Mouse (Mus musculus): ENCODE measurements around the gene Plekha7. TPM values are rescaled to one million over a fixed set of nuclear protein-coding genes. Genes with fewer than 3 reads are reported as not detected.

Plekha7 gene
- polyA plus RNA-seq, 1 experiment: 0.25 TPM

GRCm38 (mm10) chr7:116122981-116123596 is 185.1 kb downstream of the Plekha7 start:
- peaks cover 9% of the 10 kb centered on the region for H3K27me3 ChIP-seq (ENCODE audit: control insufficient read depth, insufficient read depth, insufficient read length)
- H3K36me3 ChIP-seq (ENCODE audit: control insufficient read depth, insufficient read depth): no peaks in the 10 kb centered on the region
- H3K79me2 ChIP-seq (ENCODE audit: control insufficient read depth, insufficient read depth): no peaks in the 10 kb centered on the region
- H3K79me3 ChIP-seq (ENCODE audit: low read depth): no peaks in the 10 kb centered on the region
- no peak overlapping the region for H3ac ChIP-seq (ENCODE audit: control insufficient read depth, insufficient read length, low read depth)
- H3K4me3 ChIP-seq (ENCODE audit: insufficient read depth, poor library complexity, severe bottlenecking): no peak overlapping the region
- TF ChIP-seq FOSL1 (IDR thresholded peaks at IDR 0.05; ENCODE audit: insufficient read depth, low read length, poor library complexity, severe bottlenecking) (no peak), MAX (IDR thresholded peaks at IDR 0.05) (no peak), CTCF (IDR thresholded peaks at IDR 0.05; ENCODE audit: control insufficient read depth, insufficient read depth, insufficient read length) (no peak), USF1 (IDR thresholded peaks at IDR 0.05; ENCODE audit: low read depth) (no peak), CEBPB (IDR thresholded peaks at IDR 0.05; ENCODE audit: low read depth) (no peak), MYOG (IDR thresholded peaks at IDR 0.05; ENCODE audit: control insufficient read depth, extremely low read depth, insufficient read length) (no peak), MYOD1 (IDR thresholded peaks at IDR 0.05; ENCODE audit: control insufficient read depth, insufficient read length, low read depth) (no peak)

GRCm38 (mm10) chr7:116121202-116121601 is 187.0 kb downstream of the Plekha7 start:
- Histone ChIP-seq H3K27me3 (ENCODE audit: control insufficient read depth, insufficient read depth, insufficient read length) (peaks cover 5% of the 10 kb centered on the region), H3K79me2 (ENCODE audit: control insufficient read depth, insufficient read depth) (no peaks in the 10 kb centered on the region), H3K4me3 (ENCODE audit: insufficient read depth, poor library complexity, severe bottlenecking) (no peak overlapping the region), H3ac (ENCODE audit: control insufficient read depth, insufficient read length, low read depth) (no peak overlapping the region), H3K79me3 (ENCODE audit: low read depth) (no peaks in the 10 kb centered on the region), H3K36me3 (ENCODE audit: control insufficient read depth, insufficient read depth) (no peaks in the 10 kb centered on the region)
- TF ChIP-seq MYOG (IDR thresholded peaks at IDR 0.05; ENCODE audit: control insufficient read depth, extremely low read depth, insufficient read length): no peak
- TF ChIP-seq USF1 (IDR thresholded peaks at IDR 0.05; ENCODE audit: low read depth): no peak
- TF ChIP-seq CTCF (IDR thresholded peaks at IDR 0.05; ENCODE audit: control insufficient read depth, insufficient read depth, insufficient read length): no peak
- TF ChIP-seq FOSL1 (IDR thresholded peaks at IDR 0.05; ENCODE audit: insufficient read depth, low read length, poor library complexity, severe bottlenecking): no peak
- TF ChIP-seq MYOD1 (IDR thresholded peaks at IDR 0.05; ENCODE audit: control insufficient read depth, insufficient read length, low read depth): no peak
- TF ChIP-seq MAX (IDR thresholded peaks at IDR 0.05): no peak
- no peak for TF ChIP-seq CEBPB (IDR thresholded peaks at IDR 0.05; ENCODE audit: low read depth)

GRCm38 (mm10) chr7:116120737-116121136 is 187.4 kb downstream of the Plekha7 start:
- Histone ChIP-seq H3K79me2 (ENCODE audit: control insufficient read depth, insufficient read depth) (no peaks in the 10 kb centered on the region), H3ac (ENCODE audit: control insufficient read depth, insufficient read length, low read depth) (no peak overlapping the region), H3K4me3 (ENCODE audit: insufficient read depth, poor library complexity, severe bottlenecking) (no peak overlapping the region), H3K79me3 (ENCODE audit: low read depth) (no peaks in the 10 kb centered on the region), H3K27me3 (ENCODE audit: control insufficient read depth, insufficient read depth, insufficient read length) (peaks cover 5% of the 10 kb centered on the region), H3K36me3 (ENCODE audit: control insufficient read depth, insufficient read depth) (no peaks in the 10 kb centered on the region)
- no peak for TF ChIP-seq CEBPB (IDR thresholded peaks at IDR 0.05; ENCODE audit: low read depth)
- TF ChIP-seq MYOG (IDR thresholded peaks at IDR 0.05; ENCODE audit: control insufficient read depth, extremely low read depth, insufficient read length): no peak
- no peak for TF ChIP-seq MAX (IDR thresholded peaks at IDR 0.05)
- TF ChIP-seq USF1 (IDR thresholded peaks at IDR 0.05; ENCODE audit: low read depth): no peak
- TF ChIP-seq CTCF (IDR thresholded peaks at IDR 0.05; ENCODE audit: control insufficient read depth, insufficient read depth, insufficient read length): no peak
- no peak for TF ChIP-seq MYOD1 (IDR thresholded peaks at IDR 0.05; ENCODE audit: control insufficient read depth, insufficient read length, low read depth)
- no peak for TF ChIP-seq FOSL1 (IDR thresholded peaks at IDR 0.05; ENCODE audit: insufficient read depth, low read length, poor library complexity, severe bottlenecking)

GRCm38 (mm10) chr7:116119306-116119857 is 188.8 kb downstream of the Plekha7 start:
- Histone ChIP-seq H3K4me3 (ENCODE audit: insufficient read depth, poor library complexity, severe bottlenecking) (no peak overlapping the region), H3K27me3 (ENCODE audit: control insufficient read depth, insufficient read depth, insufficient read length) (peaks cover 5% of the 10 kb centered on the region), H3K79me3 (ENCODE audit: low read depth) (no peaks in the 10 kb centered on the region), H3K79me2 (ENCODE audit: control insufficient read depth, insufficient read depth) (no peaks in the 10 kb centered on the region), H3K36me3 (ENCODE audit: control insufficient read depth, insufficient read depth) (no peaks in the 10 kb centered on the region), H3ac (ENCODE audit: control insufficient read depth, insufficient read length, low read depth) (no peak overlapping the region)
- TF ChIP-seq CEBPB (IDR thresholded peaks at IDR 0.05; ENCODE audit: low read depth) (no peak), FOSL1 (IDR thresholded peaks at IDR 0.05; ENCODE audit: insufficient read depth, low read length, poor library complexity, severe bottlenecking) (no peak), MYOD1 (IDR thresholded peaks at IDR 0.05; ENCODE audit: control insufficient read depth, insufficient read length, low read depth) (no peak), CTCF (IDR thresholded peaks at IDR 0.05; ENCODE audit: control insufficient read depth, insufficient read depth, insufficient read length) (no peak), MYOG (IDR thresholded peaks at IDR 0.05; ENCODE audit: control insufficient read depth, extremely low read depth, insufficient read length) (no peak), USF1 (IDR thresholded peaks at IDR 0.05; ENCODE audit: low read depth) (no peak), MAX (IDR thresholded peaks at IDR 0.05) (no peak)

GRCm38 (mm10) chr7:116115991-116116390 is 192.2 kb downstream of the Plekha7 start:
- no peaks in the 10 kb centered on the region for H3K79me3 ChIP-seq (ENCODE audit: low read depth)
- H3K4me3 ChIP-seq (ENCODE audit: insufficient read depth, poor library complexity, severe bottlenecking): no peak overlapping the region
- H3K27me3 ChIP-seq (ENCODE audit: control insufficient read depth, insufficient read depth, insufficient read length): no peaks in the 10 kb centered on the region
- no peak overlapping the region for H3ac ChIP-seq (ENCODE audit: control insufficient read depth, insufficient read length, low read depth)
- H3K36me3 ChIP-seq (ENCODE audit: control insufficient read depth, insufficient read depth): no peaks in the 10 kb centered on the region
- TF ChIP-seq FOSL1 (IDR thresholded peaks at IDR 0.05; ENCODE audit: insufficient read depth, low read length, poor library complexity, severe bottlenecking) (no peak), MAX (IDR thresholded peaks at IDR 0.05) (no peak), MYOG (IDR thresholded peaks at IDR 0.05; ENCODE audit: control insufficient read depth, extremely low read depth, insufficient read length) (no peak), CTCF (IDR thresholded peaks at IDR 0.05; ENCODE audit: control insufficient read depth, insufficient read depth, insufficient read length) (no peak), CEBPB (IDR thresholded peaks at IDR 0.05; ENCODE audit: low read depth) (no peak), USF1 (IDR thresholded peaks at IDR 0.05; ENCODE audit: low read depth) (no peak), MYOD1 (IDR thresholded peaks at IDR 0.05; ENCODE audit: control insufficient read depth, insufficient read length, low read depth) (no peak)
- H3K79me2 ChIP-seq (ENCODE audit: control insufficient read depth, insufficient read depth): no peaks in the 10 kb centered on the region
